Mouse (Mus musculus) liver, embryonic 14.5 days (tissue): Measurements from ENCODE around the gene Zfp955a. TPM values are rescaled to one million over a fixed set of nuclear protein-coding genes. Genes with fewer than 3 reads are reported as not detected.
"Not testable (repeated sequence)": the region's sequence is repeated elsewhere in the genome, so short reads cannot be mapped to it uniquely, and the experiment has no call there.

Source experiments
- ATAC-seq: fragments of 200-750 bp; cut with Nextera tagmentation; 2 replicates; pipeline ENCODE4 v1.8.0; 2017; ENCODE audit warnings: moderate number of reproducible peaks, mild to moderate bottlenecking, moderate library complexity; ENCODE audit not compliant: insufficient read depth
- DNase-seq, 3 experiments: peaks; one replicate each; pipeline ENCODE4 v3.0.0-alpha.2; 2012 to 2013; ENCODE audit warnings: low read depth in 3 of 3, low spot score in 3 of 3
- H3K27ac ChIP-seq: fragments of 300-500 bp; sonication (generic); 2 replicates; pipeline ENCODE4 v1.5.1; 2014; ENCODE audit warnings: moderate library complexity, mild to moderate bottlenecking, control low read depth, inconsistent platforms
- H3K27me3 ChIP-seq: fragments of 300-500 bp; sonication (generic); 2 replicates; pipeline ENCODE4 v1.6.1; 2014; ENCODE audit warnings: mild to moderate bottlenecking, low read length, moderate library complexity; ENCODE audit not compliant: control insufficient read depth, insufficient read depth
- H3K36me3 ChIP-seq: fragments of 300-500 bp; sonication (generic); replicated peaks from 2 replicates; pipeline ENCODE4 v1.6.1; 2014; ENCODE audit warnings: low read depth; ENCODE audit not compliant: control insufficient read depth, insufficient read depth
- H3K4me1 ChIP-seq, 2 experiments: fragments of 200-500 bp in 1 of 2; fragments of 300-500 bp in 1 of 2; sonication (generic) in 1 of 2; replicated peaks; 2 replicates each; pipeline ENCODE4 v1.6.1; 2012 to 2014; ENCODE audit warnings: antibody characterized with exemption in 1 of 2, inconsistent platforms in 1 of 2, low read length in 1 of 2; ENCODE audit not compliant: control insufficient read depth in 2 of 2, insufficient read depth in 2 of 2
- H3K4me2 ChIP-seq: fragments of 300-500 bp; sonication (generic); 2 replicates; pipeline ENCODE4 v1.6.1; 2014; ENCODE audit warnings: low read depth, mild to moderate bottlenecking, control low read depth, moderate library complexity
- H3K4me3 ChIP-seq, 2 experiments: fragments of 200-500 bp in 1 of 2; fragments of 300-500 bp in 1 of 2; sonication (generic) in 1 of 2; 2 replicates each; pipeline ENCODE4 v1.5.1; 2012 to 2014; ENCODE audit warnings: low read depth in 2 of 2, low read length in 2 of 2, mild to moderate bottlenecking in 2 of 2, control low read depth in 1 of 2, inconsistent platforms in 1 of 2, moderate library complexity in 1 of 2; ENCODE audit not compliant: insufficient read depth in 1 of 2
- H3K9ac ChIP-seq: fragments of 300-500 bp; sonication (generic); replicated peaks from 2 replicates; pipeline ENCODE4 v1.6.1; 2014; ENCODE audit warnings: mild to moderate bottlenecking, control low read depth, moderate library complexity
- H3K9me3 ChIP-seq: fragments of 300-500 bp; sonication (generic); 2 replicates; pipeline ENCODE4 v1.6.1; 2016; ENCODE audit warnings: low read length, mixed read lengths; ENCODE audit not compliant: control insufficient read depth
- CTCF ChIP-seq: IDR thresholded peaks from 2 replicates; pipeline ENCODE4 v1.5.1; 2016; ENCODE audit warnings: antibody characterized with exemption, low read depth, control low read depth
- EP300 ChIP-seq: IDR thresholded peaks from 2 replicates; pipeline ENCODE4 v1.6.1; 2016; ENCODE audit warnings: antibody characterized with exemption, low read depth
- WGBS: fragments of 180-500 bp; shearing (Covaris S2); extraction: QIAGEN DNeasy Blood & Tissue Kit; methylation state at CpG from one replicate; pipeline ENCODE4 v1.1.7; 2014; ENCODE audit not compliant: insufficient replicate concordance; 5-methylcytosine and 5-hydroxymethylcytosine counted together
- polyA plus RNA-seq, 2 experiments: library from polyadenylated mRNA; depleted of rRNA in 1 of 2; stranded (reverse) in 1 of 2; unstranded in 1 of 2; fragments of >200 nt; fragmentation: Nextera tagmentation in 1 of 2; extraction: Ambion mirVana in 1 of 2; gene quantifications; 2 replicates each; pipeline versions ENCODE4 v1.2.1 to v1.2.3; 2012 to 2014

Gene Zfp955a
- polyA plus RNA-seq, 2 experiments, result 1.8 to 4.4 TPM

DNA sequence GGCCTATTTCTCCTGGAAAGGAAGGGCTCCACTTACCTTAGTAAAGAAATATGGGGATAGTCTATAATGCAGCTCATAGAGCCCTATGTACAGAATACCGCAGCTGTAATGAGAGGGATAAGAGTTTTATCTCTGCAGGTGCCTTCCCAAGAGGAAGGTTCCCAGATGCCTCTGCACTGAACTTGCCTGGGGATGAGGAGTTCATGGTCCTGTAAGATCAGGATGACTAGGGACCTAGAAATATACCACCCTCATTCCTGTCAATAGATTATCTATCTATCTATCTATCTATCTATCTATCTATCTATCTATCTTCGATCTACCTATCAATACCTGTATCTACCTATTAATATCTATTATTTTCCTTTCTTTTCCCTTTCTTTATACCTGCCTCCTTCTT lies 33.4 kb downstream of the Zfp955a start, which contains the start of gene Olfr1564:
Olfr1564 (minus strand) TSS at position 101 of the 400 bp plus-strand sequence.
- Histone ChIP-seq H3K4me2 (no peak within 1 kb of the TSS), H3K9ac (no peak within 1 kb of the TSS), H3K27ac (no peak within 1 kb of the TSS), H3K36me3 (no peaks in the 10 kb centered on the region), H3K27me3 (no peaks in the 10 kb centered on the region), H3K9me3 (no peaks in the 10 kb centered on the region), H3K4me1 (no peaks in the 10 kb centered on the region), H3K4me3 (no peak within 1 kb of the TSS)
- TF ChIP-seq CTCF (no peak), EP300 (no peak)
- DNase-seq (no peak), ATAC-seq (no peak)
- 56% methylated on average over 2 of the region's 2 CpGs for WGBS

- not testable (repeated sequence) for H3K4me3 ChIP-seq, H3K9me3 ChIP-seq, ATAC-seq, H3K4me1 ChIP-seq, H3K27ac ChIP-seq, DNase-seq, H3K9ac ChIP-seq, H3K27me3 ChIP-seq, H3K4me2 ChIP-seq, H3K36me3 ChIP-seq
- no CpG with 5 or more reads among the region's 2 CpGs for WGBS
These were observed 63.9 kb downstream of the Zfp955a start, which contains the start of gene Olfr239 for GRCm38 (mm10) chr17:33191002-33191401. Olfr239 (plus strand) TSS chr17:33191302.

Other genes starting within 250 kb of the Zfp955a start
- gene Zfp763, start 221.7 kb downstream of the Zfp955a start, polyA plus RNA-seq (2012; rRNA removed), result 0.61 and 1.1 TPM in 2 replicates
- gene Zfp763, start 221.7 kb downstream of the Zfp955a start, polyA plus RNA-seq (2014; fragmentation: Nextera tagmentation; extraction: Ambion mirVana), result 1.8 and 2.0 TPM in 2 replicates
- not detected in 2 replicates for gene 4921501E09Rik, start 187.1 kb downstream of the Zfp955a start, polyA plus RNA-seq (2012; rRNA removed)
- gene 4921501E09Rik, start 187.1 kb downstream of the Zfp955a start, polyA plus RNA-seq (2014; fragmentation: Nextera tagmentation; extraction: Ambion mirVana), result not detected in 2 replicates
- gene Zfp563, start 165.8 kb downstream of the Zfp955a start, polyA plus RNA-seq (2012; rRNA removed), result 0.56 and 0.61 TPM in 2 replicates
- gene Zfp563, start 165.8 kb downstream of the Zfp955a start, polyA plus RNA-seq (2014; fragmentation: Nextera tagmentation; extraction: Ambion mirVana), result 1.1 and 1.2 TPM in 2 replicates
- gene Morc2b, start 115.5 kb downstream of the Zfp955a start, polyA plus RNA-seq (2012; rRNA removed), result not detected in 2 replicates
- gene Morc2b, start 115.5 kb downstream of the Zfp955a start, polyA plus RNA-seq (2014; fragmentation: Nextera tagmentation; extraction: Ambion mirVana), result not detected in 2 replicates
- gene Olfr55, start 86.7 kb downstream of the Zfp955a start, polyA plus RNA-seq (2012; rRNA removed), result not detected in 2 replicates
- not detected in 2 replicates for gene Olfr55, start 86.7 kb downstream of the Zfp955a start, polyA plus RNA-seq (2014; fragmentation: Nextera tagmentation; extraction: Ambion mirVana)
- not detected in 2 replicates for gene Olfr239, start 63.8 kb downstream of the Zfp955a start, polyA plus RNA-seq (2012; rRNA removed)
- not detected in 2 replicates for gene Olfr239, start 63.8 kb downstream of the Zfp955a start, polyA plus RNA-seq (2014; fragmentation: Nextera tagmentation; extraction: Ambion mirVana)
- gene Olfr1564, start 33.5 kb downstream of the Zfp955a start, polyA plus RNA-seq (2012; rRNA removed), result 0.01 and 0.03 TPM in 2 replicates
- not detected in 2 replicates for gene Olfr1564, start 33.5 kb downstream of the Zfp955a start, polyA plus RNA-seq (2014; fragmentation: Nextera tagmentation; extraction: Ambion mirVana)
- not detected in 2 replicates for gene Olfr63, start 9.5 kb upstream of the Zfp955a start, polyA plus RNA-seq (2012; rRNA removed)
- gene Olfr63, start 9.5 kb upstream of the Zfp955a start, polyA plus RNA-seq (2014; fragmentation: Nextera tagmentation; extraction: Ambion mirVana), result not detected in 2 replicates
- gene Zfp955b, start 34.4 kb upstream of the Zfp955a start, polyA plus RNA-seq (2012; rRNA removed), result 0.86 and 1.5 TPM in 2 replicates
- gene Zfp955b, start 34.4 kb upstream of the Zfp955a start, polyA plus RNA-seq (2014; fragmentation: Nextera tagmentation; extraction: Ambion mirVana), result 1.4 and 1.6 TPM in 2 replicates
- gene Zfp81, start 103.7 kb upstream of the Zfp955a start, polyA plus RNA-seq (2012; rRNA removed), result 1.3 and 1.8 TPM in 2 replicates
- gene Zfp81, start 103.7 kb upstream of the Zfp955a start, polyA plus RNA-seq (2014; fragmentation: Nextera tagmentation; extraction: Ambion mirVana), result 3.1 and 4.4 TPM in 2 replicates
- 5.8 and 9.8 TPM in 2 replicates for gene Zfp101, start 139.5 kb upstream of the Zfp955a start, polyA plus RNA-seq (2012; rRNA removed)
- gene Zfp101, start 139.5 kb upstream of the Zfp955a start, polyA plus RNA-seq (2014; fragmentation: Nextera tagmentation; extraction: Ambion mirVana), result 6.2 and 6.6 TPM in 2 replicates
- 0.02 and 0.04 TPM in 2 replicates for gene Actl9, start 177.8 kb upstream of the Zfp955a start, polyA plus RNA-seq (2012; rRNA removed)
- not detected in 2 replicates for gene Actl9, start 177.8 kb upstream of the Zfp955a start, polyA plus RNA-seq (2014; fragmentation: Nextera tagmentation; extraction: Ambion mirVana)